Mouse (Mus musculus) granulocyte monocyte progenitor cell, adult 5-6 weeks (primary cell): ENCODE results near the gene Rtn1. TPM values are rescaled to one million over a fixed set of nuclear protein-coding genes. Genes with fewer than 3 reads are reported as not detected.
"Not testable (repeated sequence)": the region's sequence is repeated elsewhere in the genome, so short reads cannot be mapped to it uniquely, and the experiment has no call there.

Experiments used
- ATAC-seq: replicated peaks from 2 replicates; pipeline ENCODE4 v1.8.0; 2016; ENCODE audit warnings: mild to moderate bottlenecking, moderate TSS enrichment, inconsistent platforms; ENCODE audit not compliant: poor library complexity, severe bottlenecking
- total RNA-seq, 2 experiments: library from RNA; stranded (forward) in 1 of 2; stranded (reverse) in 1 of 2; fragments of 200-712, 200-1000 nt in 1 of 2; fragments of >200 nt in 1 of 2; fragmentation: Nextera tagmentation in 1 of 2; gene quantifications; 2 replicates each; pipeline ENCODE4 v1.2.3; 2014 to 2017

Gene Rtn1
- total RNA-seq, 2 experiments from 2014 or later: not detected

- no peak for ATAC-seq
Measured at GRCm38 (mm10) chr12:72326087-72326486, 82.8 kb downstream of the Rtn1 start.

DNA sequence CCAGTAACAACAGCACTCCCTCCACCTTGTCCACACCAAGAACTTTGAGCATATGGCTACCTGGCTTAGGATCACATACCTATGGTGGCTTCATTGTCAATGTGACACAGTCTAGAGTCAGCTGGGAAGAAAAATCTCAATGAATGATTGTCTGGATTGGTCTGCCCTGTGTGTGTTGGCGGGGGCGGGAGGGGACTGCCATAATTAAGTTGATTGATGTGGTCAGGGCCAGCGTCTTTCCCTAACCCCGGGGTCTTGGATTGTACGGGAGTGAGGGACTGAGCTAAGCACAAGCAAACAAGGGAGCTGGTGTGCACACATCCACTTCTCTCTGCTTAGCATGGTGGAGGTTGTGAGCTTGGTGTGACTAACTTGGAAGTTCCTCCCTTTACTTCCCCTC lies 83.8 kb downstream of the Rtn1 start:
- no peak for ATAC-seq

DNA sequence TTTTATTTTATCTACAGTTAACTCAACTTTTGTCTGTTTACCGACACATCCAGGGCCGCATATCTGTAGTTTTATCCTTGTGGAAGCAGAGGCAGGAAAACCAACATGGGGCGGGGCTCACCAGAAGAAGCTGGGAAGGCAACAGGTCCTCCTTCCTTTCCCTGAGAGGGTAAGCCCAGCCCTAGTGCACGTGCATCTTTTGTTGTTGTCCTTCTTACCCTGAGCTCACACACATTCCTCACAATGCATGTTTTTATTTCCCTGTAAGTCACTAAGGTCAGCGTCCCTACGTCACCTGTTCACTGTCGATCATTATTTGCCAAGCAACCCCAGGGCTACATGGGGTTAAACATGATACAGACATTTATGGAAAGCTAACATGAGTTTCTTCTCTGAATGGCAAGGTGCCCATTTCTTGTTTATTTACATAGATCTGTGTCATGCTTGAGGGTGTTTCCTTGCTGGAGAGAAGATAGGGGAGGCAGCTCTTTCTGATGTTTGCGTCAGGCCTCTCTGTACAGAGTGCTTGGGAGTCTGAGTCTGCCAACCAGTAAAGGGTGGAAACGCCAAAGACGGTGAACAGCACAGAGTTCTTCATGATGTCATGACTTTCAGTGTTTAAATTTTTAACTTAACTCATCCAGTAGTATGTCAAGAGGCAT lies 84.5 kb downstream of the Rtn1 start:
- no peak for ATAC-seq

DNA sequence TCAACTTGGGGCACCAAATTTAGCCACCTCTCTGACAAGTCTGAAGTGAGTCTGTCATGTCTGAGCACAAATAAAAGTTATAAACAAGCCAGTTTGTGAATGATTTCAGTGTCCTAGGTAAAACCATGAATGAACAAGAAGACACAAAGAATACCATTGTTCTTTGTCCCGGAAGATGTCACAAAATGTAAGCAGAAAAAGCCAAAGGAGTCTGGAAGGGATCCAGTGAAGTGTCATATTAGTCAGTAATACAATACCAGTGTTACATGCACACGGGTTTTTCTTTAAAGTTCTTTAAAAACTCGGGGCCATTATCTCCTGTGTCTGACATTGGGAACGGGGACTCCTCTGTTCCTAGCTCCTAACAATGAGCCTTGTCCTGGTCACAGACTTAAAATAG lies 85.1 kb downstream of the Rtn1 start:
- no peak for ATAC-seq

DNA sequence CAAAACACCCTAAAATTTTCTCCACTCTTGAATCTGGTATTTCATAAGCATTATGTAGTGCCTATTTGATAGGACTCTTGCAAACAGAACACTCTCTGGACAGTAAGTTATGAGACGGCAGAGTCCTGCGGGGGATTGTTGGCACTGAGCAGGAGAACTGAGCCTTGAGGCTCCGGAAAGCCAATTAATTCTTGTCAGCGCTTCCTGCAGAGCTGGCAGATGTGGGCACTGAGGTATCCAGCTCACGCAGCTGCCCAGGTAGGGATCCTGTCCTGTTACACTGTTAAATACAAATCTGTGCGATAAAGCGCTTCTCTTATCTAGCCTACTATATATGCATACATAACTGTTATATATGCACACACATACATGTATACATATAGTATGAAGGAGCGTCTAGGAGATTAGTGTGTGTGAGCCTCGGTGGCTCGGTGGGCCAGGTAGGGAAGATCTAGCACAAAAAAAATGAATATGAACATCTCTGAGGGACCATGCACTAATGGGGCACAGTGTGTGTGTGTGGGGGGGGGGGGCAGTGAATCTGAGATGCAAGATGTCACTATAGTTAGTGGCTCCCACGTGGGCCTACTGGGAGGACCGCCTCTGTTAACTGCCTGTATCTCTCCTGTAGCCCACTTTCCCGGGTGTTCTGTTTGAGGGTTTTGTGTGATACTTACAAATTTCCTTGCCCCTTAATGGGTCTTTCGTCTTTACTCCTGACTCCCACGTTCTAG lies 93.0 kb downstream of the Rtn1 start:
- ATAC-seq: no peak

DNA sequence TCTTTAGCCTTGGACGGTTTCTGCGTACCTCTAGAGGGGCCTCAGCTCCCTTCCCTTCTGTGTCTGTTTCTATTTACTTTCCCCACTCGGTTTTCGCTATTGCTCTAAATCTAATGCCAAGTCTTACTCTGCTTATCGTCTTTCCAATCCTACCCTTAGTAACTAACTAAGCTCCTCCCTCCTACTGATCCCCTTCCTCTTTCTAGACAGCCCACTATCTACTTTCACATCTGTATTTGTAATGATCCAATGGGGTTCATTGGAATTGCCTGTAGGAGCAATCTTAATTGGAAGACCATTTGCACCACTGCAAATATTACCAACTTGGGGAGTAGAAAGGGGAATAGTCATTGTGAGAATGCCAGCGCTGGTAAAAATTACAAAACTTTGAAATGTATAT lies 98.0 kb downstream of the Rtn1 start:
- peak; percentile 67 for ATAC-seq

- no peak for ATAC-seq
Measured at GRCm38 (mm10) chr12:72308506-72308905, 100.3 kb downstream of the Rtn1 start.

DNA sequence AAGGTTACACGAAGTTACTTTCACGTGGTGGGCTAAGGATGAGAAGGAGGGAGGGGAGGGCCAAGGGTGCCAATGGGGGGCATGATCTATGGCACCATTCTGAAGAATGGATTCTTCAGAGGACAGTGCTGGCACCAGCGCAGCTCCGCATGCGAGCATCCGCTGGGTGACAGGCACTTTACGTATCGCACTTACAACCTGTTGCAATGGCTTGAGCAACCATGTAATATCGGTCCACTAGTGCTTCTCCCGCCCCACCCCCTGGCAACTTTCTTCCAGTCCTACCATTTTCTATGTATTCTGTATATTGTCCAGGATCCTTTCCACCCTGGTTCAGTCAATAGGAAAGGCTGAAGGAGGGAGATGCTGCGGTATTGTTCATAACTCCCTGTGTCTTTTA lies 102.6 kb downstream of the Rtn1 start:
- no peak for ATAC-seq

- no peak for ATAC-seq
Measured at GRCm38 (mm10) chr12:72305421-72305820, 103.4 kb downstream of the Rtn1 start.

DNA sequence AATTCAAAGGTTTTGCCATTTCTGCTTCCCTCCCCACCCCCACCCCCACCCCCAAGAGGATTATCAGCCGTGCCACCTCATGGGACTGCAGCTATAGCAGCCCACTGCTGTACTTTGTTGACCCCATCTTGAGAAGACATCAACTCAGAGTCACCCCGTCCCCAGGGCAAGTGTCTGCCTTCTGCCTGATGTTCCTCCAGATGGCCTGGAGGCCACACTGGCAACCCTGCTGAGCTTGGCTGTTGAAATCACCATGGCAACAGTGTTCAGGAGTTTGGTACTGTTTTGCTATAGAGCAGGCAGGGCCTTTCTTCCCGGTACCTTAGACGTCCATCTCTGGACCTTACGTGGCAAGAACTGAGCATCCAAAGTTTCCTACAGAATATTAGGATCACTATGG lies 103.9 kb downstream of the Rtn1 start:
- ATAC-seq: no peak

- no peak for ATAC-seq
Measured at GRCm38 (mm10) chr12:72304347-72304688, 104.5 kb downstream of the Rtn1 start.

- ATAC-seq: no peak
Measured at GRCm38 (mm10) chr12:72303624-72304346, 105.1 kb downstream of the Rtn1 start.

DNA sequence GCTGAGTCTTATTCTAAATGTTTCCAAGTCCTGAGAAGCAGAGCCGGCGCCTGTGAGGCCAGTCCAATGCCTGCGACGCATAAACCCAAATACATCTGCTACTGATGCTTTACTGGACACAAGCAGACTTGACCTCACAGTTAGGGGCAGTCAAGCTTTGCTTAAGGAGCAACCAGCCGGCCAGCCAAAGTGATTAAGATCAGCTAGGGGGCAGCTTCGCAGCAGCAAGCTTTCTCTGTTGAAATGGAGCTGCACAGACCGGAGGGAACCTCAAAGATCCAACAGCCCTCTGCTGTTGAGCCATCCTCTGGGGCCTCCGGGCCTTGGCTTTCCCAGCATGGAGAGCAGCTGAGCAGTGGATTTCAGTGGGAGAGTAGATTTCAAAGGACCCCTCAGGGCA lies 107.4 kb downstream of the Rtn1 start:
- ATAC-seq: no peak

- ATAC-seq: no peak
Measured at GRCm38 (mm10) chr12:72300971-72301370, 107.9 kb downstream of the Rtn1 start.

- no peak for ATAC-seq
Measured at GRCm38 (mm10) chr12:72298222-72298621, 110.6 kb downstream of the Rtn1 start.

GRCm38 (mm10) chr12:72296552-72296951 lies 112.3 kb downstream of the Rtn1 start:
- no peak for ATAC-seq

DNA sequence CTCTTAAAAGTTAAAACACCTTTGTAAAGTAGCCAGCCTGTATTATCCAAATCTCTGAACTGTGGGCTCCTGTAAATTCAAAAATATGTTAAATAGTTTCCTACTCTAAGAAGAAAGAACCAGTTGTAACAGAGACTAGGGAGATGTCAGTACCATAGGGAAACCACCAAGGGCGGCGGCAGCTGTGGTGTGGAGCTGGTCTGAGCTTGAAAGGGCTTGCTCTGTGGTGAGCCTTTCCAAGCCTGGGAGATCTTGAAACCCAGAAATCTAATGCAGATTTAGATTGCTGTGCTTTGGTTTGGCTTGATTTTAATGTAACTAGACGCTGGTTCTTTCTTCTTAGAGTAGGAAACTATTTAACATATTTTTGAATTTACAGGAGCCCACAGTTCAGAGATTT lies 115.7 kb downstream of the Rtn1 start:
- not testable (repeated sequence) for ATAC-seq

DNA sequence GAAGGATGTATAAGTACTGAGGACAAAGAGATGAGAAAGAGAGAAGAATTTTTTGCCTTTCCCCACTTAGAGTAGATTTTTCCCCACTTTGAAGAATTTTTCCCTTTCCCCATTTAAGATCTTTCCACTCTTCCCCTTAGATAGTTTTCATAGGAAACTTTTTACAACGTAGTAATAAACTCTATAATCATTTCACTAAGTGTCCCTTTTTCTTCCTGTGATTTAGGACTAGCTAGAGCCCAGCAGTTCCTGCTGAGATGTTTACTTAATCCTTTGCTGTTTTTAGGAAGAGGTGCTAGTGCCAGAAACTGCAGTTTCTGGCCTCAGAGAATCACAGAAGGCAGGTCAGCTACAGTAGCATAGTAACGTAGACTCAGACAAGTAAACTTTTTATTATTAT lies 116.3 kb downstream of the Rtn1 start:
- no peak for ATAC-seq

GRCm38 (mm10) chr12:72291266-72291665 lies 117.6 kb downstream of the Rtn1 start:
- ATAC-seq: no peak

DNA sequence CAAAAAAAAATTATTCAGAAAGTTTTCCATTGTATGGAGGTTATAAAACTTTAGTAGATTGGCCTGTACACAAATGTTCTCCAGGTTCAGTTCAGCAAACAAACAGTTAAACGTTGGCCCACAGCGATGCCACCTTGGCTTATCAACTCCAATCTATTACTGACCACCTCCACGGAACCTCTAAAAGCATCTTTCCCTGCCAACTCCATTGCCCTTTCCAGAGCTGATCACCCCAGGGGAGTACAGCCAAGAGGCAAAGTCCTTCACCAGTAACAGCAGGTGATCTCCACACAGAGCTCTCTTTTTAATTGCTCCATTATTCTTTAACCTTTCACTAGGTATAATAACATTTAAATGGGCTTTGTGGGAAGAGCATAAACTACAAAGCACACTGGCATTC lies 120.6 kb downstream of the Rtn1 start:
- no peak for ATAC-seq

DNA sequence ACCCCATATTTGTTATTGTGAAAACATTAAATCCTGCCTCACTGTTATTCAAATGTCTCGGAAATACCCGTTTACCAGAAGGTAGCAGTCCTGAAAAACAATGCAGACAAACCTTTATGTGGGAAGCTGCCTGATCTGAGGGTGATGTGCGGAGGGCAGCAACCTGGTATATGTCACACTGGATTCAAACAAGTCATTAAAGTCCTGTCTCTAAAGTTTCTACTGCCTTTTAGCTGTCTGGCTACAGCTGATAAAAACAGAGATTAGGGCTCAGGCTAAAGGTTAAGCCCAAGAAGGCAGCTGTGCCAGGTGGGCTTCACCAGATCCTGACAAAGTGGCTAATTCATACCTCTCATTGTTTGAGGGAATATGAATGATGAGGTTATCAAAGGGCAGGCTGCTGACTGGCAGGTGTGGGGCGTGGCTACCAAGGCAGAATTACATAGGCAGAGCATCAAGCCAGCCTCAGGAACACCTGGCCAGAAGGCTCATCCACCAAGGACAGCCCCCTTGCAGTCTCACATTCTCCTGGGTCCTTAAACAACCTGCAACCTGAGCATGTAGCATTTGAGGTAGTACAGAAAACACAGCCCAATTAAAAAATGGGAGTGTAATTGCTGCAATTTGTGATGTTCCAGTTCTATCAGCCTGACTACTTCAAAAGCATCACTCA lies 121.4 kb downstream of the Rtn1 start:
- ATAC-seq: no peak
